Mouse (Mus musculus) liver, embryonic 14.5 days (tissue): ENCODE results near the gene Bend3.

Source experiments
- CTCF ChIP-seq: IDR thresholded peaks from 2 replicates; pipeline ENCODE4 v1.5.1; 2016; ENCODE audit warnings: antibody characterized with exemption, low read depth, control low read depth
- EP300 ChIP-seq: IDR thresholded peaks from 2 replicates; pipeline ENCODE4 v1.6.1; 2016; ENCODE audit warnings: antibody characterized with exemption, low read depth

- no peak for TF ChIP-seq CTCF
- no peak for TF ChIP-seq EP300
Observed at GRCm38 (mm10) chr10:43551388-43551787, 72.8 kb downstream of the Bend3 start.
